Mouse (Mus musculus): ENCODE measurements at regions not wholly inside any gene's neighbourhood (a gene's known extent, or its start where the extent isn't known, plus 50 kb on each side); places are given as distances from the start of the nearest gene placed in this dataset.

- no peak for DNase-seq (ENCODE audit: low spot score)
Observed at GRCm38 (mm10) chr12:92292460-92293340, 443.7 kb upstream of the Sel1l start.

GRCm38 (mm10) chr12:92291490-92291889 lies 442.5 kb upstream of the Sel1l start:
- no peak for DNase-seq (ENCODE audit: low spot score)

DNA sequence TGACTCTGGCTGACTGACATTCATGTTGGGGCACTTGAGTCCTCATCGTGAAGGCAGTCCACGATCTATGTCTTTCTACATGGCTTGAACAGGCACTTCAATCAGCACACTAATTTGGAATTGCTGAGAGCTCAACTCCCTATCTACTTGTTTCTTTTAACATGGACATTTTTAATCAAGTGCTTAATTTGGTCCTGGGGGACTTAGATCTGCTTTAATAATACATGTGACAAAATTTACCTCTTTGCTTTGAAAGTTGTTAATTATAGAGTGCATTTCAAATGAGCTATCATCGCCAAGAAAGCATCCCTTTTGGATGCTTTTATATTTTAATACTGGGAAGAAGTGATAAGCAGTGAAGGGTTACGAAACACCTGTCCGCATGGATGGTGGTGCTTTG lies 436.6 kb upstream of the Sel1l start:
- DNase-seq (ENCODE audit: low spot score), result no peak

GRCm38 (mm10) chr12:92280470-92280869 lies 431.5 kb upstream of the Sel1l start:
- no peak for DNase-seq (ENCODE audit: low spot score)

DNA sequence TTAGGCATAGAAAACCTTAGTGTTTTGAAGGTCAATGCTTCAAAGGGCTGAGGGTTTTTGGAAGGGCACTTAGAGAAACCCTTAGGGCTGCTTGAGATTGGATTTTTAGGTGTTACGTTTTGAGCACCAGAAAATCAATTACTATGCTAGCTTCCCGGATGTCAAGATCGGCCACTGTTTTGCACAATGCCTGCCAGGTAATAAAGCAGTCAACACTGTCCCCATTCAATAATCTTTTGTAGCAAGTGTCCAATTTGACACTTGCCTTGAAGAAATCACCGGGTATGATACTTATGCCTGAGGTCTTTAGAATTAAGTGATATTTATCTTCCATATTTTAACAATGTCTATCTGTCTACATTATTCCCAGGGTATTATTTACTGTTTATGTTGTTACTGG lies 403.0 kb upstream of the Sel1l start:
- DNase-seq (ENCODE audit: low spot score), result no peak

DNA sequence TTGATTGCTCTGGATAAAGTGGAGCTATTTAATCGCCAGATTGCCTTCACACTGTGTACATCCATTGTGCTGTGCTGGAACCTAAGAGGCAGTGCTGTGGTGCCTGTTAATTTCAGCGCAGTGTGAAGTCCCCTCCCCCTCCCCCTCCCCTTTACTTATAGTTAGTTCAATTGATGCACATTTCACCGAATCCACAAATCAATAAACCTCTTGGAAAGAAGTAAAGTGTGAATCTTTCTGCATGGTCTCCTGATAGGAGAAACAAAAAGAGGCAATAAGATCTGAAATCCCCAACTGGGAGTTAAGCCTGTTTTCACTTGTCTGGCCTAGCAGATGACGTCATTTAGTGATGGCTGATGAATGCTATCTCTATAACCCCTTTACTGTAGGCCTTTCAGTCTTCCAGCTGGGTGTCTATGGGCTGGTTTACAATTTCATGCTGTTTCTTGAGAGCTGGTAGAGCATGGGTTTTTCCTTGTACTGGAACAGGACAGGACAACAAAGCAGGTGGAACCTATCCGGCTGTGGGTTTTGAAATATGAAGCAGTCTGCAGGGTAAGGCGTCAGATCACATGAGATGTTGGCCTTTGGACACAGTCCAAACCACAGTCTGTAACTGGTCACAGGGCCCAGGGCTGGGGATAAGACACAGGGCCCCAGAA lies 398.0 kb upstream of the Sel1l start:
- no peak for DNase-seq (ENCODE audit: low spot score)

DNA sequence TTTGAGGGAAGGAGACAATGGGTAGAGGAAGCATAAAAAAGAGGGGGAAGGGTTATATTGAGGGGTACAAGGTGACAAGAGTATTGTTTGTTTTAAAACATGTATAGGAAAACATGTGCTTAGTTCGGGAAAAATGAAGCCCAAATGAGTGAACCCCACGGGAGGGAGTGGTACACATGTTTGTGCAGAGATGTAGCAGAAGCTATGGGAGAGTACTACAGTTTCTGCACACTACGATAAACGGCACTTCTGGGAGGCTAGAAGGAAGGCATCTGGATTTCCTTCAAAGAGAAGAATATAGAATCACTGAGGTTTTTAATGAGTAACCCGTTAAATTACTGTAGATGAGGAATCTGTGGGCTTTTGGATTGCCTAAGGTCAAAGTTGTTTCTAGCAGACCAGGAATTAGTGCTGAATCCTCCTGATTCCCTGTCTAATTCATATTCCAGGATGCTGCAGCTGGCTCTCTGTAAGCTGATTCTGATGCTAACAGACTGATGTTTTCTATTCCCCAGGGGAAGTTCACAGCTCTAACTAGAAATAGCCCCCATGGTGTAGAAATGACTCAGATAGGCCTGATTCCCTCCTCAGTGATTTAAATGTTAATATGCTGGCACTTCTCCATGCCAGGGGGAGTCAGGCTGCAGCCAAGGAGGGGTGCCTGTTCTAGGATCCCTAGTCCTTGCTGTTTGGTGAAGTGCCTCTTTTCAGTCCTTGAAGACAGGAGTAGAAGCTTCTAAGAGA lies 391.2 kb upstream of the Sel1l start:
- DNase-seq (ENCODE audit: low spot score), result no peak

GRCm38 (mm10) chr12:92233650-92234408 lies 384.9 kb upstream of the Sel1l start:
- DNase-seq (ENCODE audit: low spot score), result no peak

DNA sequence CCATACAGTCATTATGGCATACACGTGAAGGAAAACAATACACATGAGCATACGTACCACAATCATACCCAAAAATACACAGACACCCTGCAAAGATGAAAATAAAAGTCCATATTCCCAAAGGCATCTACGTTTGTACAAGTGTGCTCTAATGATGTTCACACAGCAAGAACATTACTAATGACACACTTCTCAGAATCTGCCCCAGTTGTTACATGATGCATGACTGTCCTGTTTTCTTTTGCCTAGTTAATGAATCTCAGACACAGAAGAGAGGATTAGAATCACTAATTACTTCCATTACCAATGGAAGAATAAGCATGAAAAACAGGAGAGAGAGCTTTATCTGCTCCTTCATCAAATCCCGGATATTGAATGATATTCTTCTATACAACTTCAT lies 379.6 kb upstream of the Sel1l start:
- no peak for DNase-seq (ENCODE audit: low spot score)

DNA sequence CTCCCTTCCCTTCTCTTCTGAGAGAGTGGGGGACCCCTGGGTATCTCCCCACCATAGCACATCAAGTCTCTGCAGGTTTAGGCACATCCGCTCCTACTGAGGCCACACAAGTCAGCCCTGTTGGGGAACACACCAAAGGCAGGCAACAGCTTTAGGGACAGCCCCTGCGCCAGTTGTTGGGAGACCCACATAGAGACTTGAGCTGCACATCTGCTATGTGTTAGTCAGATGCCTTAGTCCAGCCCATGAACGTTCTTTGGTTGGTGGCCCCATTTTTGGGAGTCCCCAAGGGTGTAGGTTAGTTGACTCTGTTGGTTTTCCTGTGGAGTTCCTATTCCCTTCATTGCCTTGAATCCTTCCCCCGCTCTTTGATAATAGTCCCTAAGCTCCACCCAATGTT lies 354.4 kb upstream of the Sel1l start:
- DNase-seq (ENCODE audit: low spot score), result no peak

DNA sequence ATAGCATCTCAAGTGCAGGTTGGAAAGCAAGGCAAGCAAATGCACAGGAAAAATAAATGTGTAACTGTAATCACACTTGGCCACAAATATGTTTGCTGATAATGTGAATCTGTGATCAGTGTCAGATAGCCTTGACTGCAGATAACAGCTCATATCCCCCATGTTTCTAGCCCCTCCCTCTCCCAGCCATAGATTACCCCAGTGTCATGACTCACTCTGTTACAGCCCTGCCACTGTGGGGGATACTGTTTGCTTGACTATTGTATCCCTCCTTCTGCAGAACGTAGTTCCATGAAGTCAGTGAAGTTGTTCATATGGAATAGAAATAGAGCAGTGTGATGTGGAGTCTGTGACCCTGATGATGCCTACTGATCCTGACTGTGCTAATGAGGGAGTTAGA lies 351.6 kb upstream of the Sel1l start:
- no peak for DNase-seq (ENCODE audit: low spot score)

DNA sequence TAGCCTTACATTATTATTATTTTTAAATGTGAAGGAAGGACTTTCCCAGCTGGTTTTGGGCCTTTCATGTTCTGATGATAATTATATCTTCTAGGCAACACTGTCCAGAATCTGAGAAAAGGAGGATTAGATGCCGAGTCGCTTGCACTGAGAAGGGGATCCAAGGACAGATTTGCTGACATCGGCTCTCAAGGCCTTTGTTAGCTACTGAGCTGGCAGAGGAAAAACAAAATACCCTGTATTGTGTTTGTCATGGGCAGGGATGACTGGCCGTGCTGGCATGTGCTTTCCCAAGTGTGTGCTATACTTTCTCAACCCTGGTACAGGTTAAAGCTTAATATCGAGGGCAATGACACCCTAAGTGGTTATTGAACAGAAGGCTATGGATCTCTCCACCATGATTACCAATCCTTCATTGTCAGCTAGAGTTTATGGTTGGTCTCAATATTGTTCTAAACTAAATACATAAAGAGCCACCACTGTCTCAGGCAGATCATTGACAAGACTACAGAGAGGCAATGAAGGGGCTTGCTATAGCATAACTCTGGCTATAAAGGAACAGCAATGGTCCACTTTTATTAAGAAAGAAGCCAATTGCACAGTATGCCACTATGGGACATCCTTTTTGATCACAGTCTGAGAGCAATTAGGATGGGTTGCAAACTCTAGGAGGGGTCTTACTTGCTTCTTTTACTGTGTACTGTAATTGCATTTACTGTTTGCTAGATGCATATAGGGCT lies 350.0 kb upstream of the Sel1l start:
- no peak for DNase-seq (ENCODE audit: low spot score)

DNA sequence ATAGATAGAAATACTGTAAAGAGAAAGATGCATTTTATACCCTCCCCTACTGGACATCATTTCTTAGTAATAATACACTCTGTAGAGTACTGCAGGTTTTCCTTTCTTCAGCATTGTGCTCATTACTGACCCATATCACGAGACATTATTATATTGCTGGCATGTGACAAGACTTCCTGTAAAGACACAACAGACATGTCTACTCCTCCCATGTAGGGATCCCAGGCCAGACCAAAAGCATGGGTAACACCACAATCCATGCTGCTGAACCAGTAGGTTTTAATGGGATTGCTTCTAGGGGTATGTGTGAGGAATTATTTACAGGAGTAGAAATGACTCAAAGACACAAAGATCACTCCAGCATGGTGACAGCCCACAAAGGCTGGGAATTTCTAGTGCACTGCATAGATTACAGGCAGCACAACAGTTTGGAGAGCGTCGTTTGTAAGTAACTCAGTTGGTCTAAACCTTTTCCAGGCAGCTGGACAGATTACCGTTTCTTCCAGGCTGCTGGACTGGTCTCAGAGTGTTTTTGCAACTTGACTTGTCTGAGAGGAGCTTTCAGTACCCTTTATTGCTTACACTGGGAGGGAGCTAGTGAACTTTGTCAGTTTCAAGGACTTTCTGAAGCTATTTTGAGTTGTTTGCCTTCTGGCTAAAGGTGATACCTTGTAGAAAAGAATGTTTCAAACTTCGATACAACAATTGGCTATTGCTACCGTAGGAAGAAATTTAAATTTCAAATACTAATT lies 345.2 kb upstream of the Sel1l start:
- no peak for DNase-seq (ENCODE audit: low spot score)

GRCm38 (mm10) chr12:92193199-92193933 lies 344.4 kb upstream of the Sel1l start:
- DNase-seq (ENCODE audit: low spot score), result no peak

DNA sequence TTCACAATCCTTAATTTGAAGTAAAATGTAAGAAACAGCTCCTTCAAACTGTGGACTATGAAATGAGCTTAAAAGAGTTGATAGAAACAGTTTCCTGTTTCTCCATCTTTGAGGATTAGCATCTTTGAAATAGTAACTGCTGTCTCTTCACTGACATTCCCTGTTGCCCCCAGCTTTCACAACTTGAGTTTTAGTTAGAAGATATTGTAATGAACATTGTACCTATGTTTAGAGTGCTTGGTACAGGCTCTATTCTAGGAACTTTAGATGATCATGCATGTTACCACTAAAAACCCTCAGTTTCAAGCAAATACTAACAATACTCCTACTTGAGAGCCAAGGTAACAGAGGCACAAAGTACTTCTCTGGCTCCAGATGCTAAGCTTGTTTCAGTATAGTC lies 340.1 kb upstream of the Sel1l start:
- DNase-seq (ENCODE audit: low spot score), result no peak

DNA sequence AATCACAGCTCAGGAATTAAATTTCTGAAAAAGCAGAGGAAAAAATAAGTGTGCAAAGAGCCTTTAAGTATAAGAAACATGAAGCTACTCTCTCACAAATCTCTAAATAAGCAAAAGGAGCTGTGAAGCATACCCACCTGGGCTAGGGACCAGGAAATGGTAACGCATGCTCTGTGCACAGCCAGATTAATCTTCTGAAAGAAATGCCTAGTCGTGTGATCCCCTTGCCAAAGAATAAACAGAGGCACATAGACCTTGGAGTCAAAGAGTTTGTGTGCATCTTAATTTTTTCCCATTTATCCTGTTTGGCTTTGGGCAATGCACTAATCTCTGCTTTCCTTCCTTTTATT lies 338.2 kb upstream of the Sel1l start:
- no peak for DNase-seq (ENCODE audit: low spot score)

DNA sequence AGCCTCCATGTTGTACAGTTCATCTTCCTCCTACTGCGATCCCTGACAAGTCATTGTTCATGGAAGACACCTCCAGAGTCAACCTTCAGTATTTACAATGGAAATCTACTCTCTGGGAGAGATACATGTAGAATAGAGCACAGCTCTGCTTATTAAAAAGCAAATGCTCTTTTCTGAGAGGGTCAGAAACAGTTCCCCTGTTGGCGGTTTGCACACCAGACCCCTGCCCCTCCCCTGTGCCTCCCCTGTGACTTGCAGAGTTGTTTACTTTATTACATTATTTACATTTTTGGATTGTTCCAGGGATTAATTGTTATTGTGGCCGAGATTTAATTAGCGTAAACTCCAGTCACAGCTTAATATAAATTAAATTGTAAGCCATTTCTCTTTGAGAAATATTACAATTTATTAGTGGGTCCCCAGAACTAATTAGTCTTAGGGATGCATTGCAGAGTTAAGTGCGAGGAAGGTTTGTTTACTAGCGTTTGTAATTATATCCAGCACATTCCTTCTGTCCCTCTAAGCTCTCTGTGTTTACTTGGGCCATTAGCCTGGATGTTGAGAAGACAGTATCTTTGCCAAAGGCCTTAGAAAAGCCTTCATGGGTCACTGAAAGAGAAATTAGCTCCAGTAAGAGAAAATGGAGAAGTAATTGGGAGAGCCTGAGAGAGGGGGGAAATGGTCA lies 337.6 kb upstream of the Sel1l start:
- no peak for DNase-seq (ENCODE audit: low spot score)

- DNase-seq (ENCODE audit: low spot score), result no peak
Observed at GRCm38 (mm10) chr12:92179292-92179691, 330.3 kb upstream of the Sel1l start.

DNA sequence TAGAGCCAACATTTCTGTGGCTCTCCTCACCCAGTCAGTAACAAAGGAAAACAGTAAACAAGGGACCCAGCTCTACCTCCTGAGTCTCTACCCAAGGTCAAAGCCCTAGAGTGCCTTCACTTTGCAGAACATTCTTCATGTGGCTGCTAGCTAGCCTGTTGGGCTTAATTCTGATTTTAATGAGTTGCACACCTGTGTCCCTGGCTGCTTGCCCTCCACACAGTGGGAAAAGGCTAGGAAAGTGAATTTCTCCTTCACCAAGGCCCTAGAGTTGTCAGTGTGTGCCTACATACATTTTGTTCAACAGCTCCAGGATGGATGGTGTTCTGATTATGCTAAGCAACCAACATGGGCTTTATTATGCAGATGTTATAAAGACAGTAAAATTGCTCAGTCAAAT lies 307.8 kb upstream of the Sel1l start:
- no peak for DNase-seq (ENCODE audit: low spot score)

- no peak for DNase-seq (ENCODE audit: low spot score)
Observed at GRCm38 (mm10) chr12:92152922-92153235, 303.9 kb upstream of the Sel1l start.
